Mouse (Mus musculus) kidney, adult 11 months (tissue): ENCODE measurements at regions not wholly inside any gene's neighbourhood (a gene's known extent, or its start where the extent isn't known, plus 50 kb on each side); places are given as distances from the start of the nearest gene placed in this dataset.
A peak's percentile ranks its signal among the peaks of the same experiment; 100 is the strongest.

Experiments
- DNase-seq: peaks from one replicate; pipeline ENCODE4 v3.0.0; 2022

- no peak for DNase-seq
Observed at GRCm38 (mm10) chr2:75516223-75516622, 142.8 kb upstream of the Hnrnpa3 start.

DNA sequence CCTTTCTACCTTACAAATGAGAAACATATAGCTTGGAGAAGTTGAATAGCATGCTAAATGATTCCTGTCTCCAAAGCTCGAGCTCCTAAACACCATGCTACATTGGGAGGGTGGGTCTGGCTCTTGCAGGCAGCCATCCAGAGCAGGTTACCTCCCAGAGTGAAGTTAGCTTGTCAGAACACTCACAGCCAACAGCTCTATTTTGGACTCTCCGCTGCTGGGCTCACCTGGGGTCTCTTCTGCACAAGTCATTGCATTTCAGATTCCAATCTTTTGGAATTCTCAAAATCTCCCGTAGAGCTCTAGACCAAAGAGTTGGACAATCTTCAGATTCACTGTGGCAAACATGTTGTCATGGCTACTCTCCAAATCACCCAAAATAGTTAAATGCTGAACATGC lies 142.0 kb upstream of the Hnrnpa3 start:
- no peak for DNase-seq

- DNase-seq: no peak
Observed at GRCm38 (mm10) chr2:75518607-75519006, 140.5 kb upstream of the Hnrnpa3 start.

DNA sequence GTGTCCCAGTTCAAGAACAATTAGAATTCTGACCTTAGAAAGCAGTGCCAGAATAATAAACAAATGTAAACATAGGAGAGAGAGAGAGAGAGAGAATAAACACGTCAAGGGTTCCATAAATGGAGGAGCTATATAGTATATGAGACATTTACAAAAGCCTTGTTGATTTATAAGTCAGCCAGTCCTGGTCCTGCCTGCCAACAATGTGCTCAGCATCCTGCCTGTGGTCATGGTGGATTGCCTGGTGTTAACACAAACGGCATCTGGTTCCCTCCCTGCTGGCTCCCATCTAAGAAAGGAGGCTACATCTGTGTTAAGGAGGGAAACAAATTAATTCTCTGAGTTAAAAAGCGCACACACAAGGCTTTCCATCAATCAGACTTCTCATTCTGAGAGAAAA lies 133.5 kb upstream of the Hnrnpa3 start:
- DNase-seq: no peak

DNA sequence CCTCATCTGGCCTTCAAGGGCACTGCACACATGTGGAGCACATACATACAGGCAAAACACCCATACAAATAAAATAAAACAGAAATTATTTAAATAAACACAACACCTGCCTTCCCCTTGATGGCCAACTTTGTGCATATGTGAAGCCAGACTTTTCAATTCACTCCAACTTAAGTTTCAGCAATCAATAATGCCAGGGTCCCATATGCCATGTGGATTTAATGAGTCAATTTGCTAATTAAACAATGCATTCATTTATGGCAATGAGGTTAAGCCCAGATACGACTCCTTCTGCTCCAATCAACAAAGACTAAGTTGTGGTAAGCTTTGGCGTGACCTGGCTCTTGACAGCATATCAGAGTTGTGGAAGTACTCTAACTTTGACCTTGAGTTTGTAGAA lies 130.4 kb upstream of the Hnrnpa3 start:
- DNase-seq: no peak

DNA sequence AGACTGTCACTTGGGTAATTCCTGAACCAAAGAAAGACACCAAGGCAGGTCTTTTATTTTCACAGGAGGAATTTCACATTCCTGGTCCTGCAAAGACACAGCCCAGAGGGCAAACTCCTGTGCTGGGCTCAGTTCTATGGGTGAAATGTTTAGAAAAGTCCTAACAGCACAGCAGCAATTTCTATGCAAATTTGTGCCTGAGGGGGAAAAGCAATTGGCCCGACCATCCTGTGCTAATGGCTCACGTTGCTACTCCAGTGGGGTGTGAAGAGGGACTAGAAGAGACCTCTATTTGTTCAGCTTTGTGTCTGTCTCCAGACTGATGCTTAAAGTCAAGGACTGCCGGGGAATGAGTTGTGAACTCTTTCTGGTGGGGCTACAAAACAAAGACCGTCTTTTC lies 120.9 kb upstream of the Hnrnpa3 start:
- peak; percentile 36 for DNase-seq

GRCm38 (mm10) chr2:75539726-75540125 lies 119.3 kb upstream of the Hnrnpa3 start:
- DNase-seq: no peak

DNA sequence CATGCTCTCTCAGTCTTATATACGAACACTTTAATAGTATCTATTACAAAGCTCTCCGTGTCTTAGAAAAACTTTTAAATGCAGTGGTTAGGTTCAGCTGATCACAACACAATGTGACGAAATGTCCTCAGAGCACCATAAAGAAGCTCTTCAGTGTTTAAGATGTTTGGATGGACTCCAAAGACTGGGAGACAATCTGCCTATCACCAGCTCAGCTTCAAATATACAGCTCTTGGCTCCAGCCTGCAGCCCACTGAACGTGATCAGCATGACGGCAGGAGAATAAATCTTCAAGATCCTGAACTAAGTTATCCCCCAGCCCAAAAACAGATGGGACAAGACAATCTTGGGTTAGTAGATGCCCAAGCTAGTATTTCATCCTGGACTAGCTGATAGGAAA lies 116.7 kb upstream of the Hnrnpa3 start:
- DNase-seq: no peak

DNA sequence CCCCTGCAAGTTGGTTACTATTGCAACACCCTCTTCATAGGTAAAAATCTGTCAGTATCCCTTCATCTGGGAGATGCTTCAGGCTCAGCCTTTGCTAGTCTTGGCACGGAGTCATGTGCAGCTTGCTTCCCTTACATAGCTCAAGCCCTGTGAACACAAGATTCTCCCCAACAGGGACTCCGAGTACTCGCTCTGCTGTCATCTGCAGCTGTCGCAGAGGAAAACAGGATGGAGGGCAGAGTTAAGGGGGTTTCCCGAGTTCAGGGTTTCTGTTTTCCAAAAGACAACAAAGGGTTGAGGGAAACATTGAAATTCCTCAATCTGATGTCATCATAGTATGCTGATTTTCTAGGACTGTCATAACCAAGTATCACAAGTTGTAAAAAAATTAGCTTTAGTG lies 116.3 kb upstream of the Hnrnpa3 start:
- no peak for DNase-seq

- DNase-seq: no peak
Observed at GRCm38 (mm10) chr2:75545971-75546370, 113.1 kb upstream of the Hnrnpa3 start.

DNA sequence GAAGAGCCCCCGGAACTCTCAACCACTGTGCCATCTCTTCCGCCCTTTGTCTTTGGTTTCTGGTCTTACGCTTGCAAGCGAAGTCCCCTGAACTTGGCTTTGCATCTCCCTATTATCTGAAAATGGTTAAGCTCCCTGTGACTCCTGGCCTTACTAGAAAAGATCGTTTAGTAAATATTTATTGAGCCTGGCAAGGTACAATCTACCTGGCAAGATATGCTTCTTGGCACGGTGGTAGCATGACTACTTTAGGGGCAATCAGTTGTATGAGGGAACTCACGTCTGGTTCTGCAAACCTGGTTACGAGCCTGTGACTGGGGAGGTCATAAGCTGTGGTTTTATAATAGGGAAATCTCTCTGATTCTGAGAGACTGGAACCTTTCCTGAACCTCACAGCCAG lies 103.4 kb upstream of the Hnrnpa3 start:
- no peak for DNase-seq

GRCm38 (mm10) chr2:75556744-75557143 lies 102.3 kb upstream of the Hnrnpa3 start:
- no peak for DNase-seq

DNA sequence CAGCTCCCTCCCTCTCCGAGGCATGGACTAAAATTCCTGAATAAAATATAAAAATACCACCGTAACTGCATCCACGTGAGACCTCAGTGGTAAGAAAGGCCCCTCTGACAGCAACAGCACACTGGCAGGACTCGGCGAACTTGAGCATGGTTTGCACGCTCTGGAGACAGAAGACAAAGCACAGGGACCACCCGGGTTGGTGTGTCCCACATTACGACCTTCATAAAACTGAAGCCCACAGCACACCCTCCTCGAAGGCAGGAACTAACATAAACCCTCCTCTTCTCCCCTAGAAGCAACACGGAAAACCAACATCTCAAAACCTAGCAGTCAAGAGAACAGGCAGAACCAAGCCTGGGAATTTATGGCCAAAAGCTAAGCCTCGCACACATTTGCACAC lies 101.7 kb upstream of the Hnrnpa3 start:
- DNase-seq: no peak

DNA sequence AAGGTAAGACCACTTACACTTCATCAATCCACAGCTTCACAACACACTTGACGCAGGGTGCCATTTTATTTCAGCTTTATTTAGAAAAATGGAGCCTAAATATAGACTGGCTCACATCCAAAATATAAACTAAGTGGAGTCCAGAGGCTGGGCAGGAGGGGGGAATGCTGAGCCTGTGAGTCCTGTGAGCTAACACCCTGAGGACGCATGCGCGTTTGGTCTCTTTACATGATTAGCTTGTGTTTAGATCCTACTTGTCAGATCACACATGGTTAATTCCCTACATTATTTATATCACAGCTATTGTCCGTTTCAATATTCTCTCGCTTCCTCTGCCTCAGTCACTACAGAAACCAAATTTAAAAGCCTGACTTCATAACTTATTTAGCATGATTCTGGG lies 99.1 kb upstream of the Hnrnpa3 start:
- no peak for DNase-seq

GRCm38 (mm10) chr2:75563253-75563913 lies 95.7 kb upstream of the Hnrnpa3 start:
- no peak for DNase-seq

DNA sequence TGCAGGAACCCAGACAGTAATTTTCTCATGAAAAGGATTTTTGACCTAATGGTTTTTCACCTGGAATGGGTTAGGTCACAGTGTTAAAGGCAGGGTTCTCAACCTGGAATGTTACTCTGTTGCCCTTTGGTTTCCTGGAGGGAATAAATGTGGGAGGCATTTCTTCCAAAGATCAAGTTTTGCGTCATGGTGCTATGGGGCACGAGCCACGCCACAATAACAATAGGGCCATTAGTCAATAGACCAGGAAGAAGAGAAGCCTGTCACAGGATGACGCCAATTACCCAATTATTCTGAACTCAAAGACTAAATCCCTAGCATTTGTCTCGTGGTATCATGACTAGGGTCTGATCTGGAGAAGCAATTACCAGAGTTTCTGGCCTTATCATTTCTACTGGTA lies 94.3 kb upstream of the Hnrnpa3 start:
- DNase-seq: no peak

- no peak for DNase-seq
Observed at GRCm38 (mm10) chr2:75567131-75567530, 91.9 kb upstream of the Hnrnpa3 start.

GRCm38 (mm10) chr2:75569756-75570155 lies 89.3 kb upstream of the Hnrnpa3 start:
- DNase-seq: no peak

- DNase-seq: no peak
Observed at GRCm38 (mm10) chr2:75570246-75570645, 88.8 kb upstream of the Hnrnpa3 start.

- DNase-seq: peak; percentile 83
Observed at GRCm38 (mm10) chr2:75584975-75585374, 74.1 kb upstream of the Hnrnpa3 start.

DNA sequence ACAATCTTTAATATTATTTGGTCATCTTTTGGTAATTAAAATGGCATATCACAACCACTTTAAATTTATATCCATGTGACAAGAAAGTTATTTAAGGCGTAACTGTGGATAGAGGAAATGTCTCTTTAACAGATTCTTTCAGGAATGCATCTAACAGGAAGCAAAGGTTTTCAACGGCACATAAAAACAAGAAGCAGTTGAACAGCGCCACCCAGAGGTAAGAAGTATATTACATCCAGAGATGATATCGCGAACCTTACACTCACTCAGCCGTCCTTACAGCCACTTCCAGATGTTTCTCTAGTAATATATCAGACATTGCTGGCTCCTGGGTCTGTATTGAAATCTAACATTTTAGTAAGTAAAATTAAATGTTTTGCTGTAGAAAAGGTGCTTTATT lies 70.5 kb upstream of the Hnrnpa3 start:
- DNase-seq: peak; percentile 53

DNA sequence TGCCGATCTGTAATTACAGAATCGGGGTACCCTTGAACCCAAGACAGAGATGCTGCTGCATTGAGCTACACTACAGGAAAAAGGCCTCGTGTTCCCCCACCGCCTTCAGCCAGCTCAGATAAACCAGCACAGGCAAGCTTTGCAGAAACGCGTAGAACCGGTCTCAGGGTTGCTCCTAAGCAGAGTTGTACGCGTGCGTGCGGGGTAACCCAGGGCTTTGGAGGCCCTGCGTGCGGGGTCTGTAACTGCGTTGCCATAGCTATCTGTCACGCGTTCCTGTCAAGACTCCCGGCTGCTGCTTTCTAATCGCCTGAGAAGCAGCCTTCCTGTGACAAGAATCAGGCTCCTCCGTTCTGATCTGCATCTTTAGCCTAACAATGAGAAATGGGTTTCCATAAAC lies 69.6 kb upstream of the Hnrnpa3 start:
- DNase-seq: no peak

- peak; percentile 85 for DNase-seq
Observed at GRCm38 (mm10) chr2:75590175-75590574, 68.9 kb upstream of the Hnrnpa3 start.

DNA sequence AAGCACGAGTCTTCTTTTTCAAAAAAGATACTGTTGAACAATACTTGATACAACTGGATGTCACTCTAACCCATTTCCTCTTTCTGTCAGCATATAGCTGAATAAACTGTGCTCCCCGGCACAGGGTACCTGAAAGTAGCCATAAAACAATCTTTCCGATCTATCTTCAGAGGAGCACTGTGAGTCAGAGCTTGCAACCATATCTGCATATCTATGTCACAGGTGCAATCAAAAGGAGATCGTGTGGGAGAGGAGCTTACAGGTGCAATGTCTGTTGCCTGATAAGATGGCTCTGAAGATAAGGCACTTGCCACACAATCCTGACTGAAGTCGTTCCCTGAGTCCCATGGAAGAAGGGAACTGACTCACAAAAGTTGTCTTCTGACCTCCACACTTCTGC lies 58.5 kb upstream of the Hnrnpa3 start:
- no peak for DNase-seq

DNA sequence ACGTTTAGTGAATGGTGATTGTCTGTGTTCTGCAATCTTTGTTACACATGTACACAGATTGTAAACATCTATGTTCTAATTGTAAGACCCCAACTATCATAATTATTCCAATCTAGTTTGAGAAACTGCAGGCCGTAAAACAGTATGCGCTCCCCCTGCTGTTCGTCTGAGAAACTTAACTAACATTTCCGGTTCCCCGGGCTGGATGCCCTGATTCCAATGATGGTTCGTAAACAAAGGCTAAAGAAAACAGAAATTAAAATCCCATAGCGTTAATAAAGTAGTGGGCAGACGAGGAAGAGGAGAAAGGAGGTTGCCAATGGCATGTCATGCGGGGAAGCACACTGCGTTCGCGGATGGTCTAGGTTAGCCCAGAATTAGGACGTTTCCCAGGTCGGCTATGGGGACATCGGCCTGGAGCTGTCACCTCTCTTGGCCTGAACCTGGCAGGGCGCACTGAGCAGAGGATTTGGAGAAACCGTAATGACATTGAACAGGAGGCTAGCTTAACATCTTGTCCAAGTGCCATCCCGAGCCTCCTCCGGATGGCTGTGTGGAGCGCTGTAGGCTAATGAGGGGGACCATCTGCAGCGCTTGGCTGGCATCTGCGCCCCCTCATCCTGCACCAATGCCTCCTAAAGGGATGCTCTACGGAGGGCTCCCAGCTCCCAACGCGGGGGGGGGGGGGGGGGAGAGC lies 55.7 kb upstream of the Hnrnpa3 start:
- DNase-seq: no peak
